Comparison of ENCODE assay signal across 8 mouse cellular contexts in genomic region chr6:145250820-145251219, GRCm38 (mm10). TPM values are rescaled to one million over a fixed set of nuclear protein-coding genes. Genes with fewer than 3 reads are reported as not detected.
A peak's percentile ranks its signal among the peaks of the same experiment; 100 is the strongest.
DNase-seq lines count a peak whose midpoint lies in the region; ATAC-seq and TF ChIP-seq lines count a peak whose summit lies in the region.

No protein-coding gene starts in this region.

- peaks cover 7% of the 10 kb centered on the region; the same call in 1 of the 2 replicates for H3K4me1 ChIP-seq in lung, embryonic 16.5 days (replicated peaks; ENCODE audit: control insufficient read depth, insufficient read depth, low read length)
- H3K4me1 ChIP-seq in embryonic fibroblast, embryonic 13.5 days (ENCODE audit: control insufficient read depth, insufficient read depth, low read length) = peaks cover 7% of the 10 kb centered on the region
- H3K4me1 ChIP-seq in hindbrain, embryonic 15.5 days (replicated peaks) = peaks cover 27% of the 10 kb centered on the region
- peaks cover 18% of the 10 kb centered on the region for H3K4me1 ChIP-seq in limb, embryonic 14.5 days (ENCODE audit: control insufficient read depth, insufficient read depth, low read length)

- H3K9me3 ChIP-seq in lung, embryonic 16.5 days (ENCODE audit: control insufficient read depth, low read length) = no peaks in the 10 kb centered on the region
- H3K9me3 ChIP-seq in hindbrain, embryonic 15.5 days = no peaks in the 10 kb centered on the region
- H3K9me3 ChIP-seq in limb, embryonic 14.5 days (ENCODE audit: control insufficient read depth, low read length) = no peaks in the 10 kb centered on the region

- no peaks in the 10 kb centered on the region for H3K27me3 ChIP-seq in lung, embryonic 16.5 days (ENCODE audit: control insufficient read depth, insufficient read depth, low read depth, low read length)
- H3K27me3 ChIP-seq in hindbrain, embryonic 15.5 days = no peaks in the 10 kb centered on the region
- no peaks in the 10 kb centered on the region for H3K27me3 ChIP-seq in limb, embryonic 14.5 days (ENCODE audit: control insufficient read depth, insufficient read depth, low read length)

- 12% methylated on average over 16 of the region's 16 CpGs for WGBS in lung, embryonic 16.5 days
- WGBS in hindbrain, embryonic 15.5 days = 9% methylated on average over 16 of the region's 16 CpGs
- WGBS in limb, embryonic 14.5 days = 10% methylated on average over 16 of the region's 16 CpGs

- no peak for TF ChIP-seq POLR2A in embryonic fibroblast, embryonic 13.5 days (IDR thresholded peaks at IDR 0.05; ENCODE audit: low read depth, low read length)
- TF ChIP-seq POLR2A in limb, embryonic 14.5 days (IDR thresholded peaks at IDR 0.05; ENCODE audit: borderline replicate concordance, extremely low read depth, insufficient read depth, insufficient read length) = no peak

- no peaks in the 10 kb centered on the region; the same call in 1 of the 2 replicates for H3K36me3 ChIP-seq in lung, embryonic 16.5 days (ENCODE audit: control insufficient read depth, insufficient read depth, low read length)
- 0 out of 2 replicates have a peak, but pooled peaks cover 3% of the 10 kb centered on the region for H3K36me3 ChIP-seq in hindbrain, embryonic 15.5 days
- H3K36me3 ChIP-seq in limb, embryonic 14.5 days (ENCODE audit: control insufficient read depth, insufficient read depth, low read length) = peaks cover 5% of the 10 kb centered on the region; the same call in 1 of the 2 replicates

- peak overlapping the region; percentile 69 for H3K4me2 ChIP-seq in lung, embryonic 16.5 days (ENCODE audit: low read depth, low read length)
- H3K4me2 ChIP-seq in hindbrain, embryonic 15.5 days = peak overlapping the region; percentile 70
- peak overlapping the region; percentile 77 for H3K4me2 ChIP-seq in limb, embryonic 14.5 days (replicated peaks; ENCODE audit: low read depth, low read length, severe bottlenecking)

- H3K9ac ChIP-seq in lung, embryonic 16.5 days (ENCODE audit: low read length) = peak overlapping the region; percentile 92
- H3K9ac ChIP-seq in hindbrain, embryonic 15.5 days = peak overlapping the region; percentile 70
- H3K9ac ChIP-seq in limb, embryonic 14.5 days (ENCODE audit: low read depth, low read length, severe bottlenecking) = peak overlapping the region; percentile 92

- TF ChIP-seq CTCF in embryonic fibroblast, embryonic 13.5 days (IDR thresholded peaks at IDR 0.05; ENCODE audit: borderline replicate concordance, insufficient read depth, low read length) = no peak

- peak overlapping the region; percentile 84; the same call in 1 of the 2 replicates for H3K27ac ChIP-seq in lung, embryonic 16.5 days (ENCODE audit: low read length)
- H3K27ac ChIP-seq in embryonic fibroblast, embryonic 13.5 days (ENCODE audit: insufficient read depth, low read length) = no peak overlapping the region
- H3K27ac ChIP-seq in hindbrain, embryonic 15.5 days (replicated peaks) = peak overlapping the region; percentile 91
- peak overlapping the region; percentile 88 for H3K27ac ChIP-seq in limb, embryonic 14.5 days (replicated peaks; ENCODE audit: low read depth, low read length)

- peak overlapping the region; percentile 87 for H3K4me3 ChIP-seq in lung, embryonic 16.5 days (ENCODE audit: low read length)
- H3K4me3 ChIP-seq in embryonic fibroblast, embryonic 13.5 days (ENCODE audit: insufficient read depth, low read length) = peak overlapping the region; percentile 79
- H3K4me3 ChIP-seq in hindbrain, embryonic 15.5 days = peak overlapping the region; percentile 64
- H3K4me3 ChIP-seq in limb, embryonic 14.5 days (replicated peaks; ENCODE audit: low read length) = peak overlapping the region; percentile 95

- DNase-seq in lung, postnatal 4 days = no peak
- DNase-seq in limb, embryonic 14.5 days (ENCODE audit: low spot score) = no peak
- peak; percentile 49 to 66 for DNase-seq in right cerebral cortex, postnatal 10 days (ENCODE audit: low spot score in 2 of 2)
- no peak for DNase-seq in natural killer cell, adult 2 months (ENCODE audit: low spot score in 2 of 2)
- DNase-seq in cerebellum, adult 9-11 months = no peak

- ATAC-seq in lung, embryonic 16.5 days (ENCODE audit: low read depth) = no peak
- peak; percentile 59 for ATAC-seq in hindbrain, embryonic 15.5 days (ENCODE audit: low FRiP score, low read depth)
- no peak for ATAC-seq in limb, embryonic 14.5 days (ENCODE audit: low FRiP score, low read depth)

RNA-seq across cellular contexts. Expression of gene Kras, which starts 0.8 kb away (rescaled TPM):
- polyA plus RNA-seq in lung, embryonic 16.5 days (2015; fragmentation: Nextera tagmentation; extraction: Ambion mirVana) = 97.6 and 99.5 TPM in 2 replicates
- polyA plus RNA-seq in embryonic fibroblast, embryonic 13.5 days (2011; ENCODE audit: insufficient read length, low read depth, missing spikeins) = 85.4 and 97.1 TPM in 2 replicates
- polyA plus RNA-seq in hindbrain, embryonic 15.5 days (2015; fragmentation: Nextera tagmentation; extraction: Ambion mirVana) = 83.8 and 85.4 TPM in 2 replicates
- 33.3 and 35.1 TPM in 2 replicates for polyA plus RNA-seq in limb, embryonic 14.5 days (2012; rRNA removed)
- 67.8 and 74.1 TPM in 2 replicates for polyA plus RNA-seq in limb, embryonic 14.5 days (2014; fragmentation: Nextera tagmentation; extraction: Ambion mirVana)

RNA-seq across cellular contexts. Expression of gene Etfrf1, which starts 39.9 kb away (rescaled TPM):
- 28.1 and 29.0 TPM in 2 replicates for polyA plus RNA-seq in lung, embryonic 16.5 days (2015; fragmentation: Nextera tagmentation; extraction: Ambion mirVana)
- 32.4 and 38.4 TPM in 2 replicates for polyA plus RNA-seq in embryonic fibroblast, embryonic 13.5 days (2011; ENCODE audit: insufficient read length, low read depth, missing spikeins)
- 27.0 and 27.5 TPM in 2 replicates for polyA plus RNA-seq in hindbrain, embryonic 15.5 days (2015; fragmentation: Nextera tagmentation; extraction: Ambion mirVana)
- polyA plus RNA-seq in limb, embryonic 14.5 days (2012; rRNA removed) = 16.6 and 20.1 TPM in 2 replicates
- polyA plus RNA-seq in limb, embryonic 14.5 days (2014; fragmentation: Nextera tagmentation; extraction: Ambion mirVana) = 29.5 and 29.8 TPM in 2 replicates

RNA-seq across cellular contexts. Expression of gene Casc1, which starts 40.0 kb away (rescaled TPM):
- 1.5 and 3.2 TPM in 2 replicates for polyA plus RNA-seq in lung, embryonic 16.5 days (2015; fragmentation: Nextera tagmentation; extraction: Ambion mirVana)
- 0.99 and 1.1 TPM in 2 replicates for polyA plus RNA-seq in embryonic fibroblast, embryonic 13.5 days (2011; ENCODE audit: insufficient read length, low read depth, missing spikeins)
- polyA plus RNA-seq in hindbrain, embryonic 15.5 days (2015; fragmentation: Nextera tagmentation; extraction: Ambion mirVana) = 0.88 and 1.3 TPM in 2 replicates
- polyA plus RNA-seq in limb, embryonic 14.5 days (2012; rRNA removed) = 0.93 and 1.00 TPM in 2 replicates
- 0.29 and 0.41 TPM in 2 replicates for polyA plus RNA-seq in limb, embryonic 14.5 days (2014; fragmentation: Nextera tagmentation; extraction: Ambion mirVana)

Comparison
In these comparisons a context has a peak if more than half of its experiments do, and no peak if none do; other contexts are left out.
1. DNase-seq: peak in right cerebral cortex, postnatal 10 days (2 of 2); none in lung, postnatal 4 days (0 of 2), limb, embryonic 14.5 days (single experiment), natural killer cell, adult 2 months (0 of 2) and cerebellum, adult 9-11 months (single experiment).
2. Peak in every context shown above with its lines, with median percentiles within 50 percentile points of each other: H3K4me2 ChIP-seq, H3K4me3 ChIP-seq and H3K9ac ChIP-seq.